Mouse (Mus musculus): ENCODE measurements around the gene Lrrtm3.

Gene Lrrtm3

DNA sequence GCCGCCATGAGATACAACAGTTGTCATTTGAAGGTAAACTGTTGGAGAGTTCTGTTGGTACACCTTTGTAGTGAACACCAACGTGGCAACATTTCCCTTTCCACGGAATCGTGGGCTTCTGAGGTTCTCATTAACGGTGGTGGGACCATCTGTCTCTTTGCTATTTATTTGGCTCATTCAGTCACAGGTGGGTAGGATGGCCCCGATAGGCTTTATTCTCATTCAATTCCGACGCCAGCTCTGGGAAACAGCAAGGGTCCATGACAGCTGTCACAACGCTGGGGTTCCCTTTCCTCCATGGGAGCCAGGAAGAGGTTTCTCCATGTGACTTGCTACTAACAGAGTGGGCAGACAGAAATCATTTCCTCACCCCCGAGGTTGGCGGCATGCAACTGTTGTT, 48.2 kb downstream of the Lrrtm3 start:
- DNase-seq (ENCODE audit: low read depth, low spot score): no peak

DNA sequence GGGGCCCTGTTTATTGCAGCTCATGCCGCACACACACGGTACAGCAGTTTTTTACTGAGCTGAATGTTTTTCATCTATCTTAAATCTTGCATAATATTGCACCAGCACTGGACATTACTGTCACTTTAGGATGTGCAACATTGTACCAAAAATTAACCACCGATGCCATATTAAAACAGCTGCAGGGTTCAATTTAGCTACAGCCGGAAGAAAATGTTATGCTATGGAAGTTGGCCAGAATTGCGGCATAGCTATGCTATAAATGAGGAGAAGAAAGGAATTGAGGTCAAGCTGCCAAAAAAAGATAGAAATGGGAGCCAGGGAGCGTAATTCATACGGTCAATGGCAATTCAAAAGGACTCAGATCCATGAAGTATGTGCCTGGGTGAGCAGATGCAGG, 48.9 kb downstream of the Lrrtm3 start:
- no peak for DNase-seq (ENCODE audit: low read depth, low spot score)

GRCm38 (mm10) chr10:64039760-64040535, 50.1 kb downstream of the Lrrtm3 start:
- DNase-seq (ENCODE audit: low read depth, low spot score): no peak

DNA sequence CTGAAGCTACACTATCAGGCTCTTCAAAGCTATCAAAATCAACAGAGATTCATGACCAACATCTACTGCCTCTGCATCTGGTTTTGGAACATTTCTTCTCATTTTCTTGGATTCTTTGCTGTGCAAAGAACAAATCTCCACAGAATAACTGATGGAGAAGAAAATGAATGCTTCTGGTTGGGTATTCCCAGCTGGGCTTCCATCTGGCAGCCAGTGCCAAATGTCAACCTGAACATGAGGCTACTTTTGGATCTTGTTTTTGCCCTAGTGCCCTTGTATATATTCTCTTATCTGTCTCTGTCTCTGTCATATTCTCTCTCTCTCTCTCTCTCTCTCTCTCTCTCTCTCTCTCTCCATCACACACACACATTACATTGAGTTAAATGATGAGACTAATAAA, 59.2 kb downstream of the Lrrtm3 start:
- DNase-seq (ENCODE audit: low read depth, low spot score): no peak

DNA sequence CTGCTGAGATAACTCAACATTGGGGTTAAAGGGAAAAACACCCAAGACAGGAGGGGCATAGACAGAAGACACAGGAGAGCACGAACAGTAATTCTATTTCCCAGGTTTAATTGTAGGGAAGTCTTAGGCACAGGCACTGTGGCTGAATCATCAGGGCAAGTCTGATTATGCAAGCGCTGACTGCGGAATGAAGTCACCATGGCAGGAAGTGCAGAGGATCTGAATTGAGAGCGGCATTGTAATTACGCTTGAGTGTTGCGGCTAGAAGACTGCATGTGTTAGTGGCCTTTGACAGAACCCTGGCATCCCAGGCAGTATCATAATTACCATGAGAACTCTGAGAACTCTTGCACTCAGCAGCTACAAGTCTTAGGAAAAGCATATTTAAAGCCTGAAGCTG, 66.7 kb downstream of the Lrrtm3 start:
- no peak for DNase-seq (ENCODE audit: low read depth, low spot score)

DNA sequence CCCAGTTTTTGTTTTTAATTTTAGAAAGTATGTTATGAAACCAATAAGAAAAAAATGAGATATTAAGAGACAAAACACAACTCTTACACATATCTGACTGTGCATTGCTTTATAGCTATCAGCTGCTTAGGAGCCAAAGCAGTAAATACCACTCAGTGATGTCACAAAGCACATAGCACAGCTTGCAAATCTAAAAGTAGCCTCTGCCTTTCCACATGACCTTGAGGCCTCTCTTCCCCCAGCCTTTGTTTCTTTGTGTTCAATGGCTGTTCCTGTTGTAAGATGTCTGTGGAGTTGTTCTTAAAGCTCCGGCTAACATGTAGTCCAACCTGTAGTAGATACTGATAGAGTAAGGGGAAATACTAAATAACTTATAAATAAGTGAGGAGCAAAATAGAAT, 69.7 kb downstream of the Lrrtm3 start:
- DNase-seq (ENCODE audit: low read depth, low spot score): no peak

- DNase-seq (ENCODE audit: low read depth, low spot score): no peak
Measured at GRCm38 (mm10) chr10:64001996-64002395, 88.1 kb downstream of the Lrrtm3 start.

- peak; percentile 27 for DNase-seq (ENCODE audit: low read depth, low spot score)
Measured at GRCm38 (mm10) chr10:64001531-64001930, 88.5 kb downstream of the Lrrtm3 start.

GRCm38 (mm10) chr10:63994251-63994650, 95.8 kb downstream of the Lrrtm3 start:
- DNase-seq (ENCODE audit: low read depth, low spot score): no peak

DNA sequence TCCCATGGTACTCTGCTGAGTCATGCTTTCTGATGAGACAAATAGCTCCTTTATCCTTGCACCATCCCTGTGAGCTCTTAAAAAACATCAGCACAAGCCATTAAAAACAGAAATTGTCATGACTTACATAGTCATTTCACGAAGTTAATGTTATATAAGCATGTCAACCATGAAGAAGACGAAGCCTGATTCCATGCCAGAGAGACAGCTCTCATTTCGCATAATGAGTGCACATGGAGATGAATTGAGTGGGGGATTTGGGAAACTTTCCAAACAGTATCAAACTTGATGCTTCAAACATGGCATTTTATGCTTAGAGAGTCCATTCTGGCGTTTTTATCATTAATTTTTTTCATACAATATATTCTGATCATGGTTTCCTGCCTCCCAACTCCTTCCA, 104.5 kb downstream of the Lrrtm3 start:
- DNase-seq (ENCODE audit: low read depth, low spot score): no peak

GRCm38 (mm10) chr10:63979410-63979809, 110.7 kb downstream of the Lrrtm3 start:
- no peak for DNase-seq (ENCODE audit: low read depth, low spot score)

- DNase-seq (ENCODE audit: low read depth, low spot score): no peak
Measured at GRCm38 (mm10) chr10:63978969-63979368, 111.1 kb downstream of the Lrrtm3 start.

DNA sequence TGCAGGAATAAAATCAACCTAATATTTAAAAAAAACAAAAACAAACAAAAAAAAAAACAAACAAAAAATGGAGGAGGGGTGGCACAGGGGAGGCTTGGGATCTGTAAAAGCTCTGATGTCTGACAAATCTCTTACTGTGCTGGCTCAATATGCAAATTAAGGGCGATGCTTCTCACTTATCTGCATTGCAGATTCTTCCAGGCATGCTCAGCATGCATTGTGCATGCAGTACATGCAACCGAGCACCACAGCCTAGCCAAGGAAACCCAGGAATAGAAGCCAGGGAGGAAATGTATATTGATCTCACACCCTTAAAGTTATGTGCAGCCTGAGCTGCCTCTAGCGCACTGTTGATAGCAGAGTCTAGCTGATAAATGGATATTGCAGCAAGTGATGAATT, 111.5 kb downstream of the Lrrtm3 start:
- no peak for DNase-seq (ENCODE audit: low read depth, low spot score)

DNA sequence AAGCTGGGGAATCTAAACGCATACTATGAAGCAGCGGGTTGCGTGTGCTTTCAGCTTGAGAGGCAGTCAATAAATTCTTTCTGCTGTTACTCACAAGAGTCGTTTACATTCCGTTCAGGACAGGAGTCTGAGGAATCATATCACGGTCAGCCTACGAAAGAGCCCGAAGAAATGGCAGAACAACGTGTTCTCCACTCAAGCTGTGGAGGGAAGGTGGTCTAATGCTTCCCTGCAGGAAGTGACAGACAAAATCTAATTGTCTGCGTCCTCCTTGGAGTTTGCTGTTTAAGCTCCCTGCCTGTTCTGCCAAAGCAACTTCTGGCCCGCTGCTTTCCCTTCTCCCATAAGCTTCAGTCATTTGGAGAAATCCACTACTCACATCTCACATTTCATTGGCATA, 112.0 kb downstream of the Lrrtm3 start:
- DNase-seq (ENCODE audit: low read depth, low spot score): no peak

GRCm38 (mm10) chr10:63972300-63972699, 117.8 kb downstream of the Lrrtm3 start:
- DNase-seq (ENCODE audit: low read depth, low spot score): no peak

- peak; percentile 13 for DNase-seq (ENCODE audit: low read depth, low spot score)
Measured at GRCm38 (mm10) chr10:63954308-63954930, 135.7 kb downstream of the Lrrtm3 start.

GRCm38 (mm10) chr10:63951481-63951880, 138.6 kb downstream of the Lrrtm3 start:
- no peak for DNase-seq (ENCODE audit: low read depth, low spot score)

DNA sequence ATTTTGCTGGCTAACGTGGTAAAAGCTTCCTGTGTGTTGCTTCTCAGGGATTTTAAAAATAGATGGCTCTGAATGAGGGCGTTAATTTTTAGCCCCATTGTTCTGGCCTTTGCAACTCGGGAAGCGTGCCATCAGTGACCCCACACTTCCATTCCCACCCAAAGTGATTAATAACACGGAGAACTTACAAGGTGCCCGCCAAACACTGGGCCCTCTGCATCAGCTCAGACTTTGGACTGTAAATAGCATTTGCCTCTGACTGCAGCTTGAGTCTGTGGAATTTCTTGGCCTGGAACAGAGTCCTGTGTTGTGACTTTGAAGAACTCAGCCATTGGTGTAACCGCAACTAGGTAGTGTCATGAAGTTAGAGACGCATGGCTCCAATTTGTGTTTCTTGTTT, 139.2 kb downstream of the Lrrtm3 start:
- DNase-seq (ENCODE audit: low read depth, low spot score): no peak

DNA sequence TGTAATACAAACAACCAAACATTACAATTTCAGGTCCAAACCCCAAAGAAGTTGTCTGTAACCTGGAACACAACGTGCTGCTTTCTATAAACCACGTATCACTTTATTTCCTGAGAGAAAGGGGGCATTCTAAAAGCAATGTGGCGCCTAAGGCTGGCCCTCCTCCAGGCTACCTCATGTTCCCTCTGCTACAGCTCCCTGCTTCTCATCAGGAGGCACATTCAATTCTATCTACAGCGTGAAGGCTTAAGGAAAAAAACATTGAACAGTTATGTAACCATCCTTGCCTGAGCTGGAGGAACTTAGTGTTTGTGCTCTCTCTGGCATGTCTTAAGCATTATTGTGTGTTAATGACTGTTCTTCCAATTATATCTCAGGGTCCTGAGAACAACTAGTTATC, 142.8 kb downstream of the Lrrtm3 start:
- no peak for DNase-seq (ENCODE audit: low read depth, low spot score)

- no peak for DNase-seq (ENCODE audit: low read depth, low spot score)
Measured at GRCm38 (mm10) chr10:63945534-63945933, 144.5 kb downstream of the Lrrtm3 start.

- DNase-seq (ENCODE audit: low read depth, low spot score): no peak
Measured at GRCm38 (mm10) chr10:63933946-63934345, 156.1 kb downstream of the Lrrtm3 start.

GRCm38 (mm10) chr10:63927334-63927733, 162.7 kb downstream of the Lrrtm3 start, which contains the start of gene Gm10118:
Gene Gm10118 (minus strand): TSS chr10:63927434.
- no peak for DNase-seq (ENCODE audit: low read depth, low spot score)

DNA sequence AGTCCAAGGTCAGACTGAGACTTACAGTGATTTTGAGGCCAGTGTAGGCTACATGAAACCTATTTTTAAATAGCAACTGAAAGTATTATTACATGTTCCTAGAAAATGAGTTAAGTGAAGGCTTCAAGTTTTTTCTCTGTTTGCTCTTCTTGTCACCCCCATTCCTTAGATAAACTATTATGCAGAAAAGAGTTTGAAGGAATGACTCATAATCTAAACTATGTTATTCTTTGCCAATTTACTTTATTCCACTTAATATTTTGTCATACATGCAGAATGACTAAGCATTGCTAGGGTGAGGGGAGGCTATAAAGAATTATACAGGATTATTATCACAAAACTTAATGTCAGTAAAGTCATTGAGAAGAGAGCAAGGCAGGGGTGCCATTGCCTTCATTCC, 181.2 kb downstream of the Lrrtm3 start:
- no peak for DNase-seq (ENCODE audit: low read depth, low spot score)

All from R1 (cell line).